In genomic region chr6:117173876-117174275, GRCm38 (mm10) we compare ENCODE assay signal across 8 mouse cellular contexts. TPM values are rescaled to one million over a fixed set of nuclear protein-coding genes. Genes with fewer than 3 reads are reported as not detected.
DNase-seq lines count a peak whose midpoint lies in the region; ATAC-seq and TF ChIP-seq lines count a peak whose summit lies in the region.

No protein-coding gene starts in this region.

- peaks cover 23% of the 10 kb centered on the region for H3K4me1 ChIP-seq in embryonic facial prominence, embryonic 12.5 days
- 0 out of 2 replicates have a peak, but pooled peaks cover 2% of the 10 kb centered on the region for H3K4me1 ChIP-seq in kidney, embryonic 14.5 days (ENCODE audit: control insufficient read depth, insufficient read depth, low read length)
- H3K4me1 ChIP-seq in liver, adult 2 months (ENCODE audit: control insufficient read depth, insufficient read depth, low read length), result peaks cover 18% of the 10 kb centered on the region

- no peak overlapping the region for H3K4me3 ChIP-seq in embryonic facial prominence, embryonic 12.5 days
- no peak overlapping the region for H3K4me3 ChIP-seq in kidney, embryonic 14.5 days (ENCODE audit: low read length)
- H3K4me3 ChIP-seq in liver, adult 2 months (ENCODE audit: insufficient read depth, low read depth, low read length), result no peak overlapping the region

- H3K27ac ChIP-seq in embryonic facial prominence, embryonic 12.5 days, result no peak overlapping the region
- no peak overlapping the region for H3K27ac ChIP-seq in kidney, embryonic 14.5 days (ENCODE audit: low read depth, low read length)
- no peak overlapping the region for H3K27ac ChIP-seq in liver, adult 2 months (replicated peaks; ENCODE audit: insufficient read depth, low read depth, low read length)

- 0 out of 2 replicates have a peak overlapping the region, but pooled peaks have one; percentile 11 for H3K4me2 ChIP-seq in embryonic facial prominence, embryonic 12.5 days (replicated peaks)
- no peak overlapping the region for H3K4me2 ChIP-seq in kidney, embryonic 14.5 days (replicated peaks; ENCODE audit: low read depth, low read length)

- H3K79me2 ChIP-seq in liver, adult 2 months (ENCODE audit: control insufficient read depth, insufficient read depth, low read length), result peaks cover 4% of the 10 kb centered on the region; the same call in 1 of the 2 replicates

- no peak overlapping the region for H3K9ac ChIP-seq in embryonic facial prominence, embryonic 12.5 days
- no peak overlapping the region for H3K9ac ChIP-seq in kidney, embryonic 14.5 days (ENCODE audit: low read depth, low read length)
- no peak overlapping the region for H3K9ac ChIP-seq in liver, adult 2 months (ENCODE audit: low read depth, low read length)

- peaks cover 64% of the 10 kb centered on the region for H3K36me3 ChIP-seq in embryonic facial prominence, embryonic 12.5 days
- peaks cover 22% of the 10 kb centered on the region; the same call in 1 of the 2 replicates for H3K36me3 ChIP-seq in kidney, embryonic 14.5 days (ENCODE audit: control insufficient read depth, insufficient read depth, low read length)
- peaks cover 61% of the 10 kb centered on the region for H3K36me3 ChIP-seq in liver, adult 2 months (ENCODE audit: control insufficient read depth, insufficient read depth, low read length)

- peak; percentile 88 for TF ChIP-seq CTCF in liver, adult 2 months (IDR thresholded peaks at IDR 0.05; ENCODE audit: low read depth, low read length)

- DNase-seq in 416B (ENCODE audit: low read depth), result peak; percentile 32
- DNase-seq in adrenal gland, postnatal 25 days, result peak; percentile 85
- peak; percentile 86 for DNase-seq in heart, adult 8-10 months (ENCODE audit: low spot score)
- peak; percentile 58 for DNase-seq in liver, adult 2 months (ENCODE audit: extremely low read depth, low read depth, low spot score)
- DNase-seq in ovary, adult 18-20 months (ENCODE audit: low spot score), result peak; percentile 42
- DNase-seq in urinary bladder, adult 18-20 months (ENCODE audit: low spot score in 2 of 2), result peak; percentile 55 to 75

- H3K27me3 ChIP-seq in embryonic facial prominence, embryonic 12.5 days, result peaks cover 14% of the 10 kb centered on the region; the same call in 1 of the 2 replicates
- no peaks in the 10 kb centered on the region for H3K27me3 ChIP-seq in kidney, embryonic 14.5 days (ENCODE audit: control insufficient read depth, insufficient read depth, low read length)
- H3K27me3 ChIP-seq in liver, adult 2 months (ENCODE audit: control insufficient read depth, insufficient read depth, low read length), result no peaks in the 10 kb centered on the region

- TF ChIP-seq POLR2A in liver, adult 2 months (IDR thresholded peaks at IDR 0.05; ENCODE audit: extremely low read depth, insufficient read depth, low read length), result no peak

- ATAC-seq in embryonic facial prominence, embryonic 12.5 days (ENCODE audit: insufficient number of reproducible peaks, insufficient read depth, low FRiP score, low TSS enrichment), result no peak
- ATAC-seq in kidney, embryonic 14.5 days (ENCODE audit: low FRiP score, low TSS enrichment), result peak; percentile 48; the same call in 1 of the 2 replicates

- no peaks in the 10 kb centered on the region for H3K9me3 ChIP-seq in embryonic facial prominence, embryonic 12.5 days
- H3K9me3 ChIP-seq in kidney, embryonic 14.5 days (ENCODE audit: control insufficient read depth, low read length), result no peaks in the 10 kb centered on the region

- 11% methylated on average over 11 of the region's 11 CpGs for WGBS in embryonic facial prominence, embryonic 12.5 days
- WGBS in kidney, embryonic 14.5 days, result 14% methylated on average over 11 of the region's 11 CpGs
- WGBS in liver, adult 2 months, result 20% methylated on average over 11 of the region's 11 CpGs

RNA-seq across cellular contexts. Expression of gene Cxcl12, which starts 5.5 kb away (rescaled TPM):
- 41.3 and 44.5 TPM in 2 replicates for total RNA-seq in adrenal gland, postnatal 25 days (2021)
- polyA plus RNA-seq in embryonic facial prominence, embryonic 12.5 days (2016; fragmentation: Nextera tagmentation; extraction: Ambion mirVana), result 207 and 250 TPM in 2 replicates
- total RNA-seq in heart, adult 8-10 months (2022), result 100 to 1,000 TPM in 3 of 4 experiments, 10 to 100 TPM in 1; 98.2 to 127 (median 109) TPM
- polyA plus RNA-seq in kidney, embryonic 14.5 days (2014; fragmentation: Nextera tagmentation; extraction: Ambion mirVana), result 90.7 and 109 TPM in 2 replicates
- 119 and 166 TPM in 2 replicates for total RNA-seq in liver, adult 2 months (2014; rRNA removed)
- polyA plus RNA-seq in liver, adult 2 months (2012; rRNA removed), result 300 and 346 TPM in 2 replicates

Comparison
In these comparisons a context has a peak if more than half of its experiments do, and no peak if none do; other contexts are left out.
1. DNase-seq: peak in every context shown above with its lines; median percentile 86 in heart, adult 8-10 months; 85 in adrenal gland, postnatal 25 days; 65 in urinary bladder, adult 18-20 months; 58 in liver, adult 2 months; 42 in ovary, adult 18-20 months; 32 in 416B.